Mouse (Mus musculus) liver, adult 2 months (tissue): ENCODE results near the gene Nav2.

ENCODE experiments used
- CTCF ChIP-seq: fragments of 200-500 bp; IDR thresholded peaks from 2 replicates; pipeline ENCODE4 v1.5.1; 2011; ENCODE audit warnings: low read depth, low read length, control low read depth
- POLR2A ChIP-seq: fragments of 200-500 bp; IDR thresholded peaks from 2 replicates; pipeline ENCODE4 v1.6.1; 2011; ENCODE audit warnings: low read length, control low read depth; ENCODE audit not compliant: insufficient read depth; ENCODE audit errors: extremely low read depth

GRCm38 (mm10) chr7:49190231-49190985 is 281.9 kb downstream of the Nav2 start:
- no peak for TF ChIP-seq CTCF
- TF ChIP-seq POLR2A, result no peak
